Mouse (Mus musculus) neural tube, embryonic 11.5 days (tissue): Measurements from ENCODE around the gene Plekhm2. TPM values are rescaled to one million over a fixed set of nuclear protein-coding genes. Genes with fewer than 3 reads are reported as not detected.

ENCODE experiments used
- ATAC-seq: fragments of 200-750 bp; cut with Nextera tagmentation; 2 replicates; pipeline ENCODE4 v1.8.0; 2017; ENCODE audit warnings: moderate number of reproducible peaks, mild to moderate bottlenecking, moderate TSS enrichment, moderate library complexity; ENCODE audit not compliant: insufficient read depth, low FRiP score, low TSS enrichment
- DNase-seq: peaks from one replicate; pipeline ENCODE4 v3.0.0-alpha.2; 2015; ENCODE audit warnings: low spot score
- H3K27ac ChIP-seq: fragments of 300-500 bp; sonication (generic); 2 replicates; pipeline ENCODE4 v1.5.1; 2014; ENCODE audit warnings: low read depth, mild to moderate bottlenecking, low read length
- H3K27me3 ChIP-seq: fragments of 300-500 bp; sonication (generic); 2 replicates; pipeline ENCODE4 v1.6.1; 2014; ENCODE audit warnings: mild to moderate bottlenecking, low read length, mixed read lengths; ENCODE audit not compliant: control insufficient read depth, insufficient read depth
- H3K36me3 ChIP-seq: fragments of 300-500 bp; sonication (generic); 2 replicates; pipeline ENCODE4 v1.6.1; 2014; ENCODE audit warnings: mild to moderate bottlenecking, low read length, moderate library complexity, mixed read lengths; ENCODE audit not compliant: control insufficient read depth, insufficient read depth
- H3K4me1 ChIP-seq: fragments of 300-500 bp; sonication (generic); 2 replicates; pipeline ENCODE4 v1.6.1; 2014; ENCODE audit warnings: low read length, mixed read lengths; ENCODE audit not compliant: control insufficient read depth, insufficient read depth
- H3K4me2 ChIP-seq: fragments of 300-500 bp; sonication (generic); 2 replicates; pipeline ENCODE4 v1.6.1; 2014; ENCODE audit warnings: low read depth, mild to moderate bottlenecking, moderate library complexity
- H3K4me3 ChIP-seq: fragments of 300-500 bp; sonication (generic); 2 replicates; pipeline ENCODE4 v1.5.1; 2014; ENCODE audit warnings: low read depth, low read length
- H3K9ac ChIP-seq: fragments of 300-500 bp; sonication (generic); 2 replicates; pipeline ENCODE4 v1.6.1; 2014; ENCODE audit warnings: mild to moderate bottlenecking, low read length
- H3K9me3 ChIP-seq: fragments of 300-500 bp; sonication (generic); 2 replicates; pipeline ENCODE4 v1.6.1; 2016; ENCODE audit warnings: low read length; ENCODE audit not compliant: control insufficient read depth
- WGBS: fragments of 180-500 bp; shearing (Covaris S2); extraction: QIAGEN DNeasy Blood & Tissue Kit; methylation state at CpG from one replicate; pipeline ENCODE4 v1.1.7; 2014; 5-methylcytosine and 5-hydroxymethylcytosine counted together
- polyA plus RNA-seq: library from polyadenylated mRNA; unstranded; fragments of >200 nt; fragmentation: Nextera tagmentation; extraction: Ambion mirVana; gene quantifications from 2 replicates; pipeline ENCODE4 v1.2.1, GENCODE M21; 2014

The Plekhm2 gene
- polyA plus RNA-seq, 1 experiment from 2014 or later, result 3.4 TPM

GRCm38 (mm10) chr4:141686525-141686924 lies 21.8 kb upstream of the Plekhm2 start:
- no peaks in the 10 kb centered on the region for H3K4me1 ChIP-seq
- H3K27me3 ChIP-seq, result no peaks in the 10 kb centered on the region
- 89% methylated on average over 8 of the region's 8 CpGs for WGBS
- H3K9me3 ChIP-seq, result no peaks in the 10 kb centered on the region
- peaks cover 14% of the 10 kb centered on the region; the same call in 1 of the 2 replicates for H3K36me3 ChIP-seq
- no peak overlapping the region for H3K9ac ChIP-seq
- ATAC-seq, result no peak
- no peak overlapping the region for H3K4me3 ChIP-seq
- no peak for DNase-seq
- no peak overlapping the region for H3K4me2 ChIP-seq
- no peak overlapping the region for H3K27ac ChIP-seq

- Histone ChIP-seq H3K4me3 (no peak overlapping the region), H3K9me3 (no peaks in the 10 kb centered on the region), H3K27ac (no peak overlapping the region), H3K36me3 (peaks cover 12% of the 10 kb centered on the region; the same call in 1 of the 2 replicates), H3K4me1 (no peaks in the 10 kb centered on the region), H3K27me3 (no peaks in the 10 kb centered on the region), H3K9ac (no peak overlapping the region), H3K4me2 (no peak overlapping the region)
- DNase-seq (no peak), ATAC-seq (no peak)
- 95% methylated on average over 3 of the region's 3 CpGs for WGBS
Measured at GRCm38 (mm10) chr4:141686093-141686492, 21.4 kb upstream of the Plekhm2 start.

DNA sequence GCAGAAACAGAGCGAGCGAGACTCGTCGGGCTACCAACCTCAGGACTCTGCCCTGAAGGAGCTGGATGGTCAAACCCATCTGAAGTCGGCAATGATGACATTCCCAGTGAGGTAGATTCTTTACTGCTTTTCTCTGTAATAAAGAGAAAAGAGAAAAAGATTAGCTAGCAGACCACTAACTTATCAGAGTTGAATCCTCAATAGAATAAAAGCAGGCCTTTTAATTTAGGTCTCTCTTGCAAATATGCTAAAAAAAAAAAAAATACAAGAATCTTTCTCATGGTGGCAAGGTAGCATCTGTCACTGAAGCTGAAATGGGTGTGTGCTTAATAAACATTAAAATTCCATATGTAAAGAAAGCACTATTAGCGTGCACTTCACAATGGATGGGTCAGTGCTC lies 20.8 kb upstream of the Plekhm2 start, which contains the start of gene Rsc1a1:
Gene Rsc1a1 (minus strand): TSS at position 101 of the 400 bp plus-strand sequence.
- Histone ChIP-seq H3K9me3 (no peaks in the 10 kb centered on the region), H3K27ac (no peak within 1 kb of the TSS), H3K27me3 (no peaks in the 10 kb centered on the region), H3K36me3 (peaks cover 12% of the 10 kb centered on the region; the same call in 1 of the 2 replicates), H3K4me2 (no peak within 1 kb of the TSS), H3K4me3 (no peak within 1 kb of the TSS), H3K4me1 (no peaks in the 10 kb centered on the region), H3K9ac (no peak within 1 kb of the TSS)
- ATAC-seq (no peak), DNase-seq (no peak)
- WGBS, result 95% methylated on average over 6 of the region's 6 CpGs

DNA sequence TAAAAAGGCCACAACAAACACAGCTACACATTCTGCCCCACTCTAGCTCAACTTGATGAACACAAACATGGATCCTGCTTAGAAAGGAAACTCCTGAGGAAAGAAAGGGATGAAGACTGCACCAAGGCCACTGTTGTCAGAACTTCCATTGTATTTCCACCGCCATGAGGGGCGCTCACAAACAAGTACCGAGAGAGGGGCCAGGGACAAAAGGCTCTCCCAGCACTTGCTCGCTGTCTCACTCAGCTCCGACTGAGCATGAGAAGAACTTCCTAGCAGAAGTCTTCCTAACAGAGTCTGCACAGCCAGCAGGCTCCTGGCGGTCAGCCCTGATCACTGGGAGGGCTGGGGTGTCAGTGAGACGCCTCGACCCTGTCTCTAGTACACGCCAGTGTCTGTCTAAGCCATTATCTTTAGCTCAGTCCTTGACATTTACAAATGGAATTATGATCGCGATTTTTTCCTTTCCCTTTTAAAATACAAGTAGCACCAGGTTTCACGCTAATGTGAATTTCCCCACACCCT lies 18.1 kb upstream of the Plekhm2 start:
- H3K4me3 ChIP-seq, result no peak overlapping the region
- DNase-seq, result no peak
- no peak overlapping the region for H3K4me2 ChIP-seq
- no peak for ATAC-seq
- H3K9me3 ChIP-seq, result no peaks in the 10 kb centered on the region
- WGBS, result 73% methylated on average over 12 of the region's 12 CpGs
- peaks cover 12% of the 10 kb centered on the region; the same call in 1 of the 2 replicates for H3K36me3 ChIP-seq
- no peaks in the 10 kb centered on the region for H3K4me1 ChIP-seq
- H3K27ac ChIP-seq, result no peak overlapping the region
- no peak overlapping the region for H3K9ac ChIP-seq
- no peaks in the 10 kb centered on the region for H3K27me3 ChIP-seq

- no peak overlapping the region for H3K27ac ChIP-seq
- H3K36me3 ChIP-seq, result peaks cover 12% of the 10 kb centered on the region; the same call in 1 of the 2 replicates
- no peak overlapping the region for H3K4me3 ChIP-seq
- WGBS, result 68% methylated on average over 7 of the region's 7 CpGs
- H3K4me2 ChIP-seq, result no peak overlapping the region
- no peaks in the 10 kb centered on the region for H3K9me3 ChIP-seq
- ATAC-seq, result no peak
- no peaks in the 10 kb centered on the region for H3K27me3 ChIP-seq
- no peak overlapping the region for H3K9ac ChIP-seq
- H3K4me1 ChIP-seq, result no peaks in the 10 kb centered on the region
- no peak for DNase-seq
Measured at GRCm38 (mm10) chr4:141681767-141682166, 17.1 kb upstream of the Plekhm2 start.

DNA sequence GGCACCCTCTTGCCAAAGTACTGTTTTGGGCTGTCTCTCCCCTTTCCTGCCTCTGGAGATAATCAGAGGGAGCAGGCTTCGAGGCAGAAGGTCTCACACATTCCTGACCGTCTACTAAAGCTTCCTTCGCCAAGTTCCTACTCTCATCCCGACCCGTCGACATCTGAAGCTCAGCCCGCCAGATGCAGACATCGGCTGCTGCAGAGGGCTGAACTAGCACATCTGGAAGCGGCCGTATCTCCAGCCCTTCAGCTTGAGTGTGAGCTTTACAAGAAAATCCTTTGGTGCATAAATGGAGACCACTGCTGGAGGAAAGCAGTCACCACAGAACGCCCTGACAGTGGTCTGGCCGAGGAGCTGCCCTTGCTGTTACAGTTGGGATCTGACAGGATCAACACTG lies 16.2 kb upstream of the Plekhm2 start:
- H3K9ac ChIP-seq, result no peak overlapping the region
- WGBS, result 71% methylated on average over 12 of the region's 12 CpGs
- no peak for ATAC-seq
- H3K27ac ChIP-seq, result no peak overlapping the region
- no peak overlapping the region for H3K4me3 ChIP-seq
- no peaks in the 10 kb centered on the region for H3K4me1 ChIP-seq
- DNase-seq, result no peak
- H3K4me2 ChIP-seq, result no peak overlapping the region
- H3K36me3 ChIP-seq, result peaks cover 10% of the 10 kb centered on the region; the same call in 1 of the 2 replicates
- H3K27me3 ChIP-seq, result no peaks in the 10 kb centered on the region
- no peaks in the 10 kb centered on the region for H3K9me3 ChIP-seq

- H3K4me3 ChIP-seq, result no peak overlapping the region
- H3K36me3 ChIP-seq, result peaks cover 2% of the 10 kb centered on the region; the same call in 1 of the 2 replicates
- H3K4me1 ChIP-seq, result no peaks in the 10 kb centered on the region
- no peak overlapping the region for H3K27ac ChIP-seq
- no peak overlapping the region for H3K9ac ChIP-seq
- no peak overlapping the region for H3K4me2 ChIP-seq
- no peaks in the 10 kb centered on the region for H3K27me3 ChIP-seq
- DNase-seq (no peak), ATAC-seq (no peak)
- 93% methylated on average over 2 of the region's 2 CpGs for WGBS
- H3K9me3 ChIP-seq, result no peaks in the 10 kb centered on the region
Measured at GRCm38 (mm10) chr4:141679016-141679415, 14.3 kb upstream of the Plekhm2 start.

GRCm38 (mm10) chr4:141676462-141676979 lies 11.8 kb upstream of the Plekhm2 start:
- Histone ChIP-seq H3K4me2 (no peak overlapping the region), H3K36me3 (no peaks in the 10 kb centered on the region), H3K4me1 (no peaks in the 10 kb centered on the region), H3K9ac (no peak overlapping the region), H3K4me3 (no peak overlapping the region), H3K27me3 (no peaks in the 10 kb centered on the region), H3K27ac (no peak overlapping the region), H3K9me3 (no peaks in the 10 kb centered on the region)
- no peak for DNase-seq
- ATAC-seq, result no peak
- WGBS, result 86% methylated on average over 5 of the region's 5 CpGs

DNA sequence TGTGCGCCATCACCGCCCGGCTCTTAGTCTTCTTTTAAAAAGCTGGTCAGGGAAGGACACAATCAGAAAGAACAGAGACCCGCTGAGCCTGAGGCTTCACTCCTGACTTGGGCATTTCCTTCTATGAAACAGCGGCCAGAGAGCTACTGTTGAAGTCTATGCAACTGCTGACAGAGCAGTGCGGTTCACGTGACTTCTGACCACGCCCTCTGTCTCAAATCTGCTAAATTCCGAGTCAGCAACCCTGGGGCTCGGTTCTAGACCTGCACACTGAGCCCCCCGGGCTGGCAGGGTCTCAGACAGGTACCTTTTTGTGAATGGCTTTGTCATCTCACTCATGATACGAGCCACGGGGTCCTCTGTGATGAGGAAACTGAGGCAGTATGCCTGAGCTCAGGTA lies 7.6 kb upstream of the Plekhm2 start:
- H3K9ac ChIP-seq, result no peak overlapping the region
- H3K4me2 ChIP-seq, result no peak overlapping the region
- no peak overlapping the region for H3K4me3 ChIP-seq
- no peak overlapping the region for H3K27ac ChIP-seq
- ATAC-seq (no peak), DNase-seq (no peak)
- no peaks in the 10 kb centered on the region for H3K4me1 ChIP-seq
- WGBS, result 74% methylated on average over 13 of the region's 13 CpGs
- no peaks in the 10 kb centered on the region for H3K27me3 ChIP-seq
- H3K9me3 ChIP-seq, result no peaks in the 10 kb centered on the region
- H3K36me3 ChIP-seq, result no peaks in the 10 kb centered on the region
